Mouse (Mus musculus) thymus, adult 18-20 months (tissue): Measurements from ENCODE around the gene Tspan32.
A peak's percentile ranks its signal among the peaks of the same experiment; 100 is the strongest.

Experiments used
- DNase-seq, 2 experiments: peaks; one replicate each; pipeline ENCODE4 v3.0.0; 2022; ENCODE audit warnings: mixed read lengths in 2 of 2

Gene Tspan32

DNA sequence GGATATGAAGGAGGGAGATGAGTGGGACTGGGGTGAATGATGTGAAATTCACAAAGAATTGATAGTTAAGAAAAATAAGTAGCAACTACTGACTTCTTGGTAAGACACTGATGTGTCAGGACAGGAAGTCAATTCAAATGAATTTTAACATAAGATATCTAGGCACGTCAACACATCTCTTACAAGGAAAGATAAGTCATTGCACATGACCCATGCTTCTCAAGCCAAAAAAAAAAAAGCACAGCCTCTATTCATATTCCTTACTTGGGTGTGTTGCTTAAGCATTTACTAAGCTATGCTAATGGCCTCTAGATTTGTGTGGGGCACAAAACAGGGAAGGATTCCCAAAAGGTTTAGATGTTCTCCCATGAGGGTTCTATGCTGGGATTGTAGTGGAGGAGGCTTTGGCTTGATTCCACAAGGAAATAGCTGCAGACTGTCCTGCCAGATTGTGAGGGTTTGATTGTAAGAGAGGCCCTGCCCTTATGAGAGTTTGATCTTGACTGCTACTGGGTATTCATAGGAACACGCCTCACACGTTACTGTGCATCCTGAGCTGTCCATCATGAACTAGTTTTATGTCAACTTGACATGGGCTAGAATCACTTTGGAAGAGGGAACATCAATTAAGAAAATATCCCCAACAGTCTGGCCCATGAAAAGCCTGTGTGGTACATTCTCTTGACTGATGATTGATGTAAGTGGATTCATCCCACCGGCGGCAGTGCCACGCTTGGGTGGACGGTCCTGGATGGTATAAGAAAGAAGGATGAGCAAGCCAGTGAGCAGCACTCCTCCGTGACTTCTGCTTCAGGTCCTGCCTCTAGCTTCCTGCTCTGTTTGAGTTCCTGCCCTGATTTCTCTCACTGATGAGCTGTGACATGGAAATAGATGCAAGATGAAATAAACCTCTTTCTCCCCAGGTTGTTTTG lies 29.9 kb downstream of the Tspan32 start:
- DNase-seq, result no peak

DNA sequence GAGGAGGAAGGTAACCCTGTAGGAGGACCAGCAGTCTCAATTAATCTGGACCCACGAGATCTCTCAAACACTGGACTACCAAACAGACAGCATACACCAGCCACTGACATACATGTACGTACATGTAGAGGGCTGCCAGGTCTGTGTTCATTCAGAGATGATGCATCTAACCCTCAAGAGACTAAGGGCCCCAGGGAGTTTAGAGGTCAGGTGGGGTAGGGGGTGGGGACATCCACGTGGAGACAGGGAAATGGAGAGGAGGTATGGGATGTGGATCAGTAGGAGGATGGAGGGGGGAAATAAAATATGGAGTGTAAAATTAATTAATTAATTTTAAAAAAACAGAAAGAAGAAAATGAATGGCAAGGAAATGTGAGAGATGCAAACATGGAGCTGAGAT lies 31.9 kb downstream of the Tspan32 start:
- no peak for DNase-seq

DNA sequence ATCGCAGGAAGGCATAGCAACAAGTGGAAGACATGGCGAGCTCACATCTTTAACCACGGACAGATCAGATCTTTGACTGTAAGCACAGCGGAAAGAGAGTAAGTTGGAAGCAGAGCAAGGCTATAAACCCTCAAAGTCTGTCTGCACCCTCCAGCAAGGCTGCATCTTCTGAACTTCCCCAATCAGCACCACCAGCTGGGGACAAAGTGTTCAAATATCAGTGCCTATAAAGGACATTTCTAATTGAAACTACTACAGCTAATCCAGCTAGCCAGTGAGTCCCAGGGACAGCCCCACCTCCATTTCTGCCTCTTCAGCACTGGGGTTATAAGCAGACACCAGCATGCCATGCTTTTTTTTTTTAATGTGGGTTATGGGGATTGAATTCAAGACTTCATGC lies 32.5 kb downstream of the Tspan32 start:
- no peak for DNase-seq

DNA sequence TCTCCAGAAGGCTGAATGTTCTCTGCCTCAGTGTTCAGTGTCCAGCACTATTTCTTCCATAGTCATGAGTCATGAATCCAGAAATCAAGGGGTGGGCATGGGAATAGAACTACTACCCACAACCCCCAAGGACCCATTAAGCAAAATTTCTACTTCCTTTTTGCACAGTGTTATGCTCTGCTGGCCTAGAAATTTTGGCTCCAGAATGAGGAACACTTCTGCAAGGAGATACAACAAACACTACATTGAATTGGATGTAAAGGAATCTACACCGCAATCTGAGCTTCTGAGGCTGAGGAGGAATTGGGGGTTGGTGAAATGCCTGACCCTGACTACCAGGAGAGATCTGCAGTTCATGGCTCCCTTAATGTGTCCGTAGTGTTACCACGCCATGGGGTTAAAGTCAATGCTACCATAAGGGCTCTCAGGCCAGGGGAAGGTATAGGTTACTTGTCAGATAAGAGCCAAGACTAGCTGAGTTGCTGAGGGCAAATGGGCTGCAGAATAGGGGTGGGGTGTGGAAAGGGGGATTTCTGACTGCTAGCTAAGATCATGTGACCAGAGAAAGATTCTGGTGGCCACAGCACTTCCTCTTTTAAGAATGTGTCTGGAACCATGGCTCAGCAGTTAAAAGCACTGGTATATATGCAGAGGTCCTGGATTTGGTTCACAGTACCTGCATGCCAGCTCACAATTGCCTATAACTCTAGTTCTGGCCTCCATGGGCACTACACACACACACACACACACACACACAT lies 33.5 kb downstream of the Tspan32 start:
- DNase-seq, result no peak

DNA sequence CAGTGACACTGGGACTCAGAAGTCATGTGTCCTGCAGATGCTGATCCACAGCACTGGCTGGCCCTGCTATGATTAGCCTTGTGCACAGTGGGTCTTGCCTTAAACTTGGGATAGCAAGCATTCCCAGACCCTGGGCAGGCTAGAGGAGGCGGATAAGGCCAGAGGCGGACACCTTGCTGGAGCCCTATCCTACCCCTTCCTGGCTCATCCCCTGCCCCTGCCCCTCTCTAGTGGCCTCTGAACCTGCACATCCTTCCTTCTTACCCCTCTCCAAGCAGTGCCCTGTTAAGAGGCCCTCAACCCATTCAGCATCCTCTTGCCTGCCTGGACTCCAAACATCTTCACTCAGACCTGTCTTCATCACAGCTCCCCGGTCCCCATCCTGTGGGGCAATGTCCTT lies 35.7 kb downstream of the Tspan32 start:
- DNase-seq, result no peak

DNA sequence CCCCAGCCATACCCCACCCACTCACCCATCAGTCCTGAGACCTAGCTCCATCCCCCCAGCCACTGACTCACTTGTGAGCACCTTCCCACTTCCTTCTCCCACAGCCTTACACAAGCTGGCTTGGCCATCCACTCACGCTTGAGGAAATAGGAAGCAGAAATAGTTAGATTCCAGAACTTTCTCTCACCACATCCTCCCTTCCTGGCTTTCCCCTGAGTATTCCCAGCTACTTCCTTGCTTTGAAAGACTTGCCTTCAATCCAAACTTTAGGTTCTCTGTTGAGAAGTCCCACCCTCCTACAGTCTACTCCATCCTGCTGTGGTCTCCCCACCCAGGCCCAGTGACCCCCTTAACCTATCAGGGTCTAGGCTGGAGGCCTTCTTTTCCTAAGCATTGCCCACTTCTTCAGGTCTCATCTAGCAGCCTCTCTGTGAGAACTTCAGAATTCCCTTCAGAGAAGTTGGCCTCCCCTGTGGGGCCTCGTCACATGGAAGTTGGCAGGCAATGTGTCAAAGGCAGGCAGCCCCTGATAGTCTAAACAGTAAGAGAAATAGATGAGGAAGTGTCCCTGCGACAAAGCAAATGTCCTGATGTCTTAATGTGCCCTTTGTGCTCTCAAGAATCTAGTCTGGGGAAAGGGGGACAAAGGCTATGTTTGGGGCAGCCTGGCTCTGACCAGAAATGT lies 36.4 kb downstream of the Tspan32 start:
- no peak for DNase-seq

DNA sequence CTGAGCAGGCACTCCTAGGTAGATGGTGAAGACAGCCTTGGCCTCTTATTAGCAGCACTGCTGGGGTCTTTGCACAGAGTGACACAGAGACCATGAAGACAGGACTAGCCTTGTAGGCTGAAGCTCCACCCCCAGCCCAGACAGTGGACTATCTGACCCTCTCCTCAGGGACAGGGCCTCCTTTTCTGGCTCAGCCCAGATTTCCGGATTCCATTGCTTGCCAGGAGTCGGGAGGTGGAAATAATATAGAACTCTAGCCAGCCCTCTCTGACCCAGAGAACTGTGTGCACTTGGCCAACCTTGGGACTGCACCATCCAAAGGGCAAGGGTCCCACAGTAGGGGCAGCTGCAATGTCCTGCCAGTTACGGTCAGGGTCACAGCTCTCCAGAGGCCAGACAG lies 37.2 kb downstream of the Tspan32 start:
- DNase-seq, result no peak

DNA sequence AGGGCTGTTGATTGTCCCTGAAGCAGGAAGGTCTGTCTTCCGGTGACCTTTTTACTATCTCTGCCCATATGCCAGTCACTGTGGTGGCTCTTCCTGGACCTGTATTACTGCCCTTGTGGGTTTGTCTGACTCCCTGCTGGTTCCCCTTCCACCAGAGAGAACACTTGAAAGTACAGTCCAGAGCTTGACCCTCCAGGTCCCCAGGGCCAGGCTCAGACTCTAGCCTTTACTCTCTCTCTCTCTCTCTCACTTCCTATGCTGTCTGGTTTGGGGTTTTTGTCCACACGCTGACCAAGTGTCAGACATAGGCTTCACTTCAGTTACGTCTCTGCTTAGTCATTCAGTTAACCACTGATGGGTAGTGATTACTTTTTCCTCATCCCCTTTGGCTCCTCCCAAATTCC lies 38.1 kb downstream of the Tspan32 start:
- no peak for DNase-seq

DNA sequence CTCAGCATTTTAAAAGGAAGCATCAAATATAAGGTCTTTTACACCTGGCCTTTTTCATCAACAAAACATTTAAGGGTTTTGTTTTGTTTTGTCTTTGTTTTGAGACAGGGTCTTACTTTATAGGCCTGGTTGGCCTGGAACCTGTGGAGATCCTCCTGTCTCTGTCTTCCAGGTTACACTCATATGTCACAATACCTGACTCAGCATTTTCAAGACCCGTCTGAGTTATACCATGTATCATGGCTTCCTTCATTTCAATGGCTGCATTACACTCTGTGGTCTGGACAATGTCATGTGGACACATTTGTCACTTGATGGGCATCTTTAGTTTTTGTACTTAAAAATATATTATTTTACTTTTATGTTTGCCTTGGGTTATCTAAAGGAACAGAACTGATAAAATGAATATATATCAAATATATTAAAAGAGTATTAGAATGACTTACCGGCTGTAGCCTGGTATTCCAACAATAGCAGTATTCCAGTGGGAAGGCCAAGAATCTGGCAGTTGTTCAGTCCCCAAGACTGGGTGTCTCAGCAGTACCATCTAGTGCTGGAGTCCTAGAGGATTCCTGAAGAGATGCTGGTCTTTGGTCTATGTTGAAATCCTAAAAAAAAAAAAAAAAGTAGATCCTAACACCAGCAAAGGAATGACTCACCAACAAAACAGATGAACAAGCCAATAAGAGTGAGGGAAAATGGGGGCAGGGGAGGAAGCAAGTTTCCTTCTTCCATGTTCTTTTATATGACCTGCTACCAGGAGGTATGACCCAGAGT lies 39.4 kb downstream of the Tspan32 start:
- no peak for DNase-seq

DNA sequence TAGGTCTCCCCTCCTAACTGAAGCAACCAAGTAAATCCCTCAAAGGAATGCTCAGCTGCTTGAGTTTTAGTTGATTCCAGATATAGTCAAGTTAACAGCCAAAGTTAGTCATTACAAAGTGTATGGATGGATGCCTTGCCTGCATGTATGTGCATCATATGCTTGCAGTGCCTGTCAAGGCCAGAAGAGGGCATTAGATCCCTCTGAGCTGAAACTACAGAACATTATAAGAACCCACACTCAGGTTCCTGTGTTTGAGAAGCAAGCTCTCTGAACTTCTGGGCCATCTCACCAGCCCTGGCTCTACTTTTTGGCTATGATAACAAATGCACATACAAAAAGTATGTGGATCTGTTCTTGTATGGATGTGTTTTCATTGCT lies 40.0 kb downstream of the Tspan32 start:
- no peak for DNase-seq

DNA sequence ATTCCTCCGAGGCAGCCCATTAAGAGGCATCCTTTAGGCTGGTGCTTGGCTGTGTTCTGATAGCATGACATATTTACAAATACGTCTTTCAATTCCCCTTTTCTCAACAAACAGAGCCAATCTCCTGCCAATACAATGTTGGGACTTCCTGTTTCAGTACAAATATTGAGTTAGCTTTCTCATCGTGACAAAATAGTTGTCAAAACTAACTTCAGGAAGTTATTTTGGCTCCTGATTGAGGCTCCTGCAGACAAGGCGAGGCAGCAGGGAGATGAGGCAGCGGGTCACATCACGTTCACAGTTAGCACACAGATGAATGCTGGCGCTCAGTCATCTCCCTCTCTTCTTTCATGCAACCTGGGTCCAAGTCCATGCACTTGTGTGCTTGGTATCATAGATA lies 41.5 kb downstream of the Tspan32 start:
- DNase-seq, result no peak

DNA sequence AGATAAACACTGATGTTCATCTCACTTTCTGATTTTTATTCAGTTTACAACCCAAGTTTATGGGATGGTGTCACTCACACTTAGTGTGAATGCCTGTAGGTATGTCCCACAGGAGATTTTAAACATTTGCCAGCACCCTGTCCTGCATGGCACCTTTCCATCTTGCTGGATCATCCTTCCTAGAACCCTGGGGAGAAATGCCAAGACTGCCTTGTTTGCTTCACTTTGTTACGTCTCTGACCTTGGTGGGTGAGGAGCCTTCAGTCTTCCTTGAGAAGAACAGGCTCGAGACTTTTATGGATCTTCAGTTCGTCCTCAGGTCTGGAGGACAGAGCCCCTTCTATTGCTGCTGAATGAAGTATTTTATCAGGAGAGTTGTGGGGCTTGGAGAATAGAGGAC lies 44.5 kb downstream of the Tspan32 start:
- no peak for DNase-seq

DNA sequence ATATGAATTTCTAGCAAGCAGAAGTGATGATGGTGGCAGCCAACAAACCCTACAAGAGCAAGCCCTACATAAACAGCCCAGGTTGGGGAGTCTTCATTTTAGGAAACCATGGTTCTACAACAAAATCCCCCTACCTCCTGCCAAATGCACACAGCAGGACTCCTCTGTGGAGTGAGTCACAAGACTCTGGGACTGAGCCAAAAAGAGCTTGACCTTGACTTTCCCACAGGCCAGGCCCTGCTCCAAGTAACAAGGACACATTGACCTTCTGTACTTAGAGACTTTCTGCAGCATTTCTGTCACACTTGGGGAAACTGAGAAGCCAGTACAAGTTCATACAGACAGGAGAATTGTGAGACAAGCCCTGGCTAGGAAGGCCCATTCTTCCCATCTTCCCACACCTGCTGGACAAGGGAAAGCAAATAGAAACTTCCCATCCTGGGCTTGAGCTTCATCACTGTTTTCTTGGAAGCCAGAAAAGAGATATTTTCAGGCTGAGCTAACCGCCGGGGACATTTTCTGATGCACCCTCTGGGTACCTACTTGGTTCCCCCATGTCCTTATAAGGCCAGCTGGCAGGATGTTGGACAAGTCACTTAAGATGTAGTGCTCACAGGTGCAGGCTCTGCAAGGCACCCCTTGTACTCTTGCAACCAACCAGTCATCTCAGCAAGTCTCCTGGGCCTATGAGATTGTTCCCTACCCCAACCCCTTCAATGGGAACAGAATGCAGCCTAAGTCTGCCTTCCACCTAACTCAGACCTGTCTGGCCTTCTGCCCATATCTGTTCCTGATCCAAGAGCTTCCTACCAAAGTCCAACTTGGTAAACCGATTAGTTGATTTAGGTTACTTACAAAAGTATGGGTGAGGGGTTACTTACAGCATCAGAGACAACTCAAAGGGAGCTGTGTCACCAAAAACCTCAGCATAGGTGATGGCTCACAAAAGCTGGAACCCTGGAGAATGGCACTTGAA lies 45.3 kb downstream of the Tspan32 start:
- no peak for DNase-seq

DNA sequence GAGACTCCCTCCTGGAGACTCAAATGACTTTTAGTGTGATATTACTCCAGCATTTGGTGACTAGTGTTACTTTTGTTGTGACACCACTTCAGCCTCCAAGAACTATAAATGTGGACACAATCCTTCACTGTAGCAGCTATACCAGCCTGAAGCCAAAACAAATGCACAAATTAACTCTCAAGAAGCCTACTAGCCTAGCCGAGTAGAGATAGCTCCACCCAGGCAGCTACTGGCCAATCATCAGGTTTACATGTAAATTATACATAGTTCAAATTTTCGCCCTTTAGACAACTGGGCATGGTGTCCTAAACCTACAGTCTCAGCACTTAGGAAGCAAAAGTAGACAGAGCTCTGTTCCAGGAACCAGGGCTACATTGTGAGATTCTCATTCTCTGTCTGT lies 46.5 kb downstream of the Tspan32 start:
- DNase-seq, result no peak

DNA sequence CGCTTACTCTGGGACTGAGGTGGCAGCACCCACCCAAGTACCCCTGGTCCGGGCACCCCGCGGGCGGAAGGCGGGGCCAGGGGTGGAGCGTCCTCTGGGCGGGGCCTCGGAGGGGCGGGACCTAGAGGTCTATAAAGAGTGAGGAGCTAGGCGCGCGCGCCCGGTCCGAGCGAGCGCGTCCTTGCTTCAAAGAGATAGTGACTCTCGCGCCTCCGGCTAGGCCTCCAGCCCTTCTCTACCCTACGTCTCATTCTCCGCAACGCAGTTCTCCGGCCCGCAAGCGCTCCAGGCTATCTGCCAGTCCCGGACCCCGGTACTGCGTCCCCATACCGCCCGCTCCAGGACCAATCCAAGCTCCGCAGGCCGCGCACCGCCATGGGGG lies 47.8 kb downstream of the Tspan32 start, which contains the start of gene Cd81:
Cd81 (plus strand) TSS at position 114 of the 382 bp plus-strand sequence.
- DNase-seq, result peak; percentile 83 to 86

DNA sequence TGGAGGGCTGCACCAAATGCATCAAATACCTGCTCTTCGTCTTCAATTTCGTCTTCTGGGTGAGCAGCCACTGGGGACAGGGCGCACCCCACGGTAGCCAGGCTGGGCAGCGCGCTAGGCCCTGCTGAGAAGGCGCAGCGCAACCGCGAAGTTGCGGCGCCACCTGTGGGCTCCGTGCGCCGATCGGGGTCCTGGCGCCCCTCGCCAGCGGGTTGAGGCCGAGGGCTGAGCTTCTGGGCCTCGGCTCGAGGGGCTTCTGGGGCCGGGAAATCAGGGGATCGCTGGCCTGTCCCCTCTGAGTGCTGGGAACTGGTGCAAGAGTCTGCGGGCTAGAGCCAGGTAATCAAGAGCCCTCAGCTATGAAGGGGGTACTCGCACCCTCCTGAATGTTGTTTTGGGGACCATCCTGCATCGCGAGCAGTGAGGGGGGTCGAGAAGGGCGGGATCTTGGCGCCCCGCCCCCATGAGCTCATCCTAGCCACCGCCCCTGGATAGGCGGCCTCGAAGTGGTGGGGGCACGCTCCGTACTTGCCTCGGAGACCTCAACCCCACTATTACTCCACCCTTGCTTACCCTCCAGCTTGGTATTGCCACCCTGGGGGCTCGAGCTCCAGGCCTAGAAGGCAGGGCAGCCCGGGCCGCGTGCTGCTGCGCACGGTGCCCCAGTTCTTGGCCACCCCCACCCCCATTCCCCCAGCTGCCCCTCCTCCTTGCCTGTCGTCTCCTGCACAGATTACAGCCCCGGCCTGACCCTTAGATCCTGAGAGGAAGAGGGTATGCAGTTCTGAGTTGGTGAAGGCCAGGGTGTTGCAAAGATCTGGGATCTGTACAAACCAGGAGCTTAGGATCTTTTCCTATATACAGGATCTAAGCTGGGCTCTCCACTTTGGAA lies 48.4 kb downstream of the Tspan32 start:
- DNase-seq, result peak; percentile 65 to 75

DNA sequence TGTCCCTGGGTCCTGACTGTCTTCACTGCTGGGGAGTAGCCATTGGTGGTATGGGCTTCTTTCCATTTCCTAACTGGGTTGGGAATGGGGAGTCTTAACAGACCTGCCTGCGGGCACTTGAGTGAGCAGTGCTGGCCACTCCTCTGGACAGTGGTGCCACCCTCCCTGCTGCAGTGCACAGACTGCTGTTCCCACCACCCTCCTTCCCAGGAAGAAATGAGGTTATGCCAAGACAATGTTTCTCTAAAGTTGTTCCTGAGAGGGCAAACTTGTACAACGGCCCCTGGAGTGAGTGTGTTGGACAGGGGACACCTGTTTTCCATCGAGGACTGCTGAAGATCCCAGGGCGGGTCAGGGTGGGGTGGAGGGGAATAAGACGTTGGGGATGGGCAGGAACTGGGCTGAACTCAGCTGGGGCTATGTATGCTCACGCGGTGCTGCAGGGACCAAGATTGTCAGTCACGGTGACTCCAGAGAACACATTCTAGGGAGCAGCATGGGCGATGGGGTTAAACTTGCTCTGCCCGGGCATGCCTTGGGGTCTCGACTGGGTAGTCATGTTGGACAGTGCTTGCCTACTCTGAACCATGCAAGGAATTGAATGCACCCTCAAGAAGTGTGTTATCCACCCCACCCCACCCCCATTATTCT lies 49.2 kb downstream of the Tspan32 start:
- no peak for DNase-seq

DNA sequence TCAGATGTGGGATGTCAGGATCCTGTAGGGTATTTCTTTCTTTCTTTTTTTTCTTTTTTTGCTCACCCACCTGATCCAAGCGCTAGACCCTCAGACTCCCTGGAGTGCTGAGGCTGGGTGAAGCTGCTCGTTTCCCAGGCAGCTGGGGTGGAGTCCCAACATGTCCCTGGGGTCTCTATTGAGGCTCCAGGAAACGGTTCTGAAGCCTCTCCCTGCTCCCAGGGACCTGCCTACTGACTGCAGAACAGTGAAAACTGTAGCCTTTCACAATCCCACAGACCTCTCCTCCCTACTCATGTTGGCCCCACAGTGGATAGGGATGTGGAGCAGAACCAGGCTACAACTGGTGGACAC lies 49.7 kb downstream of the Tspan32 start:
- DNase-seq, result no peak

DNA sequence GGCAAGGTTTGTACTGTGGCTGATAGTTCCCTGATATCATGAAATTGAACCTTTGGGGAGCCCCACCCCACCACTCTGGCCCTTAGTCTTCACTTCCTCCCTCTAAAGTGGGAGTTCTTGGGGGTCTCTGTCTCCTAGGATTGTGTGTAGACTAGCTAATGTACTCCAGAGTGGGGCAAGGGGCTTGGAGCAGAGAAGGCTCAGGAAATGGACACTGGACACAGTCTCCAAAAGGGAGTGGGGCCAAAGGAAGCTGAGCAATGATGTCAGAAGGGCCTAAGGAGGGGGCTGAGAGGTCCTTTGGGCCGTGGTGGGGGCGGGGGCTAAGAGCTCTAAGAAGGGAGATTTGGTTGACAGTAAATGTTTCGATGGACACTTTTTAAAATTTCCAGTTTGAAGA lies 50.2 kb downstream of the Tspan32 start:
- no peak for DNase-seq
